Mouse (Mus musculus): ENCODE results near the gene Rfng. TPM values are rescaled to one million over a fixed set of nuclear protein-coding genes. Genes with fewer than 3 reads are reported as not detected.
"Not testable (repeated sequence)": the region's sequence is repeated elsewhere in the genome, so short reads cannot be mapped to it uniquely, and the experiment has no call there.

Rfng gene
- total RNA-seq, 2 experiments from 2014 or later: 57.1 to 59.9 TPM

DNA sequence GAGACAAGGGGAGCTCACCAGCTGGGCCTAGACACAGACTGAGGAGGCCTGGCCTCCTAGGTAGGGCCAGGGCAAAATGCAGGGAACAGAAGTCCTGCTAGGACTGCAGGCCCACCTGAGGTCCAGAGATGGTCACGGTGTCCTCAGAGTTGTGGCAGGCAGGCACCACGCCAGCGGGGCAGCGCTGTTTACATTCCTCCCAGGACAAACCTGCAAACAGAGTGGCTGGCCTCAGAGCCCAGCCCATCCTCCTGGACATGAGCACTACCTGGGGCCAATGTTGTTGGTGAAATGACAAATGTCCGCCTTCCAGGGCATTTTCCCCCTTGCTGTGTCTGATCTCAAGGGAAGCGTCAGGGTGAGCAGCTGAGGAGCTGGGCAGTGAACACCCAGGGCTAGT is 33.4 kb upstream of the Rfng start:
- DNase-seq (ENCODE audit: low spot score in 2 of 2): no peak

DNA sequence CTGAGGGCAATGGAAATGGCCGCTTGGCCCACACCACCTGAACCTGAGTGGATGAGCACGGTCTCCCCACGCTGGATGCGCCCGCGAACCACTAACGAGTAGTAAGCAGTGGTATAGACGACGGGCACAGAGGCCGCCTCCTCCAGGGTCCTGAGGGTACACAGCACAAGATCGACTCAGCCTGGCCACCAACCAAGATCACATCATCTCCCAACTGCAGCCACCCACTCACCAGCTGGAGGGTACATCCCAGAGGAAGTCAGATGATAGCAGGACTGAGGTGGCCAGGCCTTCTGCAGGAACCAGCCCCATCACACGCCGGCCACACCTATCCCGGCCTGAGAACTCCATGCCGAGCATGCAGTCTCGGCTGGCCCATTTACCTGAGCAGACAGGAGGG is 28.1 kb upstream of the Rfng start:
- peak in 1 of 2 experiments; percentile 60 for DNase-seq (ENCODE audit: low spot score in 2 of 2)

DNA sequence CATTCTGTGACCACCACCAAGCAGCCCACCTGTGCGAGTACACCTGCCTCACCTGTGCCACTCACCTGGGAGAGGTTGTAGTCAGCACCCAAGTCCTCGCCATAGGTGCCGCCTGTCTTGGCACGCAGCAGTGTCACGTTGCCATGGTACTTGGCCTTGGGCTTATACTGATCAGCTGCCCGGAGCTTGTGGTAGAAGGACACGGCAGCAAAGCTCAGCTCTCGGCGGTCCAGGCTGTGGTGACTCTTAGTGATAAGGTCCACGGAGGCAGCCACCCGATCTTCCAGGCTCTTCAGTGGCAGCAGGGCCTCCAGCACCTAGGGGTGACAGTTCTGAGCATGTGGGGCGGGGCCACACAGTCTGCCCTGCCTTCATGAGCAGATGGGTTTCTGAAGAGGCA is 24.0 kb upstream of the Rfng start:
- DNase-seq (ENCODE audit: low spot score in 2 of 2): no peak

DNA sequence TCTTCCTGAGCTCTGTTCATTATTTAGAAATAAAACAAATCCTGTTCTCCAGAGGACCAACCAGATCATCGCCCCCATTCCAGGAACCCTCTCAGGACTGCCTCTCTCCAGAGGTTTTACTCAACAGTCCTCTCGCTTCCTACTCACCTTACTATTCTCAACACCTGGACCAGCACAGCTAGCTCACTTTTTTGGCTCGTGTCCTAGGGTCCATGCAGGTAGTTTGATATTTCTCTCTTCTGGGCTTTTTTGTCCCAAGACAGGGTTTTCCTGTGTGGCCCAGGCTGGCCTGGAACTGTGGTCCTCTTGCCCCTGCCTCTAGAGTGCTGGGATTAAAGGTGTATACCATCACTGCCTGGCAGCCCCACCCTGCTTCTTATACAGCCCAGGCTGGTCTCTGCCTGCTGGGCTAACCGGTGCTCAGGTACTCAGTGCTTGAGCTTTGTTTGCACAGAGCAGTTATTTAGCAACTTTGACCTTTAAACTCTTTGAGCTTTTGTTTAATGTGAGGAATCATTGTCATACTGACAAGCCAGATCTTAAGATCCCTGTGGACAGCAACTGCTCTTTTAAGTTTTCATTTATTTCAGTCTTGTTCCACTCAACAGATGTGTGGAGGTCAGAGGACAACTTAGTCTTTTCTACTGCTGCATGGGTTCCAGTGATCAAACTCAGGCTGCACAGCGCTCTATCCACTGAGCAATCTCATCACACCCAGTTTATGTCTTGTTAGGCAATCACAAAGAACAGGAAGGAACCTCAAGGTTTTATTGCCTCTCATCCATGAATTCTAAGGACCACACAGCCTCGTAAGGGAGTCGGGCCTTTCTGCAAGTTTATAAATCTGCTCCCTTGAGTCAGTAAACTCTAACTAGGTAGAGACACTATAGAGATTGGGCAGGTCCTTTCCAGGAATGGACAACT is 21.6 kb upstream of the Rfng start:
- DNase-seq (ENCODE audit: low spot score in 2 of 2): no peak

DNA sequence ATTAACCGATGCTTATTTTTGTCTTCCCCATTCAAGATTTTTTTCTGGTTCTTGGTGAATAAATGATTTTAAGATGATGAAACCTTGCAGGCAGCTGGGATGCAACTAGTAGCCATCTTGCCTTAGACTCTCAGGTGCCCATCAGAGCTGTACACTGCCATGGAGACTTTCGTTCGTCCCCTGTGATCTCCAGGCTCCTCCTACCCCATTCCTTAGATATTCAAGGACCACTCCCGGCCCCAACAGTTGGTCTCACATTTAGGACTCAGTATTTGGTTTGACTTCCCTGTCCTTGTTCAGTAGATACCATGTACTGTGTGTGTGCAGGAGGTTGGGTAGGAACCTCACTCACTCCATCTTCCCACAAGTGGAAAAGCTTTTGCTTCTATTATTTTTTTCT is 20.8 kb upstream of the Rfng start:
- DNase-seq (ENCODE audit: low spot score in 2 of 2): no peak

DNA sequence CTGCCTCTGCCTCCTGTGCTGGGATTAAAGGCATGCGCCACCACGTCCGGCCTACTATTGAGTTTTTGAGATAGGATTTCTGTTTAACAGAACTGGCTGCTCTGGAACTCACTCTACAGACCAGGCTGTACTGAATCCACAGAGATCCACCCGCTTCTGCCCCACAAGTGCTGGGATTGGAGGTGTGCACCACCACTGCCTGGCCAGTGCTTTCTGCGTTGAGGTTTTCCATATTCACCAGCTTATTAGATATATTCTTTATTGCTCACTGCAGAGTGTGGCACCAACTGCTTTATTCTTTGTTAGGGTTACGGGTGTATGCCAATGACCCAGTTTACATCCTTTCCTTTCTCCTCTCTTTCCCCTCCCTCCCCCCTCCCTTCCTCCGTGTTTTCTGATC is 20.3 kb upstream of the Rfng start:
- no peak for DNase-seq (ENCODE audit: low spot score in 2 of 2)

DNA sequence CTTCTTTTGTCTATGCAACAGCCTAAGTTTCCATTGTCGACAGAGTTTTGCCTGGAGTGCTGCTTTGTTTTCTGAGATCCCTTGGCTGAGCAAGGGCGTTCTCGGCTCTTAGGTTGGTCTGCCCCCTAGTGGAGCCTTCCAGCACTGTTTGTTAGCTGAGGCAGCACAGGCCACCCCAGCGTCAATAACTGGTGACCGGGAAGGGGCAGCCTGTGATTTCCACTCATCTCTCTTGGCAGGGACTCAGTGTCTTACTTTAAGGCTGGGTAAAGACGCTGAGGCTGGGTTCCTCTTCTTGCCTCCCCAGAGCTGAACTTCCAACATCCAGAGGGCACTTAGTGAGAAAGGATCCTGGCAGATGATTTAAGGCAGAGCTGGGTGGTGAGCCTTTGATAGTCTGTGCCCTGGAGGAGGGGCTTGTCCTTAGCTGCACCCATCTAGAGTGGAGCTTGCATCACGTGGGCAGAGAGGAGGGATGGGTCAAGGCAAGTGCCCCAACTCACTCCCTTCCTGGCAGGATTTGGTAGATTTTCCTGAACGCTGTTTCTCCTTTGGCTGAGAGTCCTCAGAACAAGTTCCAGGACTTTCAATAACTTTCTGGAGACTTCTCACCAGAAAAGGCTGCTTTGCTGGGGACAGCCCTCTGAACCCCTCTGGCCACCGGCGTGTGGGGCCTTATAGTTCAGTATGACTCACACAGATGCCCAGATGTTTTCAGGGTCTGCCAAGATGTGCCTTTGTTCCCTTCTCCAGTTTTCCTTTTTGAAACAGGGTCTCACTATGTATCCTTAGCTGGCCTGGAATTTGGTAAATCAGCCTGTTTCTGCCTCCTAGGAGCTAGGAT is 16.3 kb upstream of the Rfng start:
- peak; percentile 73 to 90 for DNase-seq (ENCODE audit: low spot score in 2 of 2)

DNA sequence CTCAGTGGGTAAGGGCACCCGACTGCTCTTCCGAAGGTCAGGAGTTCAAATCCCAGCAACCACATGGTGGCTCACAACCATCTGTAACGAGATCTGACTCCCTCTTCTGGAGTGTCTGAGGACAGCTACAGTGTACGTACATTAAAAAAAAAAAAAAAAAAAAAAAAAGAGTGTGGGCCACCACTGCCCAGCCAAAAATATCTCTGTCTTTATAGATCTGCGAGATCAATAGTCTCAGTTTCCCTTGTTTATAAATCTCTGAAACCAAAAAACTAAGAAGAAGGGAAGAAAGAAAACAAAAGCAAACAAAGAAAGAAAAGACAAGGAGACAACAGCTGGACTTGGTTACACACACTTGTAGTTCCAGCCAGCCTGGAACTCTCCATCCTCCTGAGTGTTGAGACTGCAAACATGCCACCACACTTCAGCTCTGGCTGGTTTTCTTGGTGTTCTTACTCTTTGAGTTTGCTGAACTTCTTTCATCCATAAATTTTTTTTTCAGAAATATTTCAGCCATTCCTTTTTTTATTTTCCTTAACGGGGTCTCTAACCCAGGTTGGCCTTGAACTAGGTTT is 15.4 kb upstream of the Rfng start:
- DNase-seq (ENCODE audit: low spot score in 2 of 2): no peak

DNA sequence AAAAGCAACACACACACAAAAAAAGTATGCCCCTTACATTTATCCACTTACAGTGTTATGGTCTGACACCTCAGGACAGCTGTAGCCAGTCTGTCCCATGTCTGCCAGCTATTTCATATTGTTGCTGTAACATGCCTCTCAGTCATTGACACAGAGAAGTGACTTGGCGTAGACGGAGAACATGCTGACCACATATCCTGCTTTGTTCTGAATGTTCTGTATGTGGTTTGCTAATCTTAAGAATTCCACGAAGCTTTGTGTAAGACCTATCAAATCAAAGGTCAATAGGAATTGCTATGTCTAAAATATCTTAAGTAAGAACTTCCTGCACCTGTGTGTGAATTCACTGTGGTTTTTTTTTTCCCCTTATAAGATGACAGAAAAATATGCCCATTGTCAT is 14.2 kb upstream of the Rfng start:
- no peak for DNase-seq (ENCODE audit: low spot score in 2 of 2)

DNA sequence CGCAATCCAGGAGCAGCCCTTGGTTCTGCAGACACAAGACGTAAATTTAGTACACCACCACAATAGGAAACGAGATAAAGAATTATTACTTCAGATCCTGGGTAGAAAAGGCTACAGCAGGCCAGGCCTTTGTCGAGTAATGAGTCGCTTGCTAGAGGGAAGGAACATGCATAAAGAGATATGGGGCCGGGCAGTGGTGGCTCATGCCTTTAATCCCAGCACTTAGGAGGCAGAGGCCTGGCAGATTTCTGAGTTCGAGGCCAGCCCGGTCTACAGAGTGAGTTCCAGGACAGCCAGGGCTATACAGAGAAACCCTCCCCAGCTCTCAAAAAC is 12.6 kb upstream of the Rfng start:
- DNase-seq (ENCODE audit: low spot score in 2 of 2): no peak

DNA sequence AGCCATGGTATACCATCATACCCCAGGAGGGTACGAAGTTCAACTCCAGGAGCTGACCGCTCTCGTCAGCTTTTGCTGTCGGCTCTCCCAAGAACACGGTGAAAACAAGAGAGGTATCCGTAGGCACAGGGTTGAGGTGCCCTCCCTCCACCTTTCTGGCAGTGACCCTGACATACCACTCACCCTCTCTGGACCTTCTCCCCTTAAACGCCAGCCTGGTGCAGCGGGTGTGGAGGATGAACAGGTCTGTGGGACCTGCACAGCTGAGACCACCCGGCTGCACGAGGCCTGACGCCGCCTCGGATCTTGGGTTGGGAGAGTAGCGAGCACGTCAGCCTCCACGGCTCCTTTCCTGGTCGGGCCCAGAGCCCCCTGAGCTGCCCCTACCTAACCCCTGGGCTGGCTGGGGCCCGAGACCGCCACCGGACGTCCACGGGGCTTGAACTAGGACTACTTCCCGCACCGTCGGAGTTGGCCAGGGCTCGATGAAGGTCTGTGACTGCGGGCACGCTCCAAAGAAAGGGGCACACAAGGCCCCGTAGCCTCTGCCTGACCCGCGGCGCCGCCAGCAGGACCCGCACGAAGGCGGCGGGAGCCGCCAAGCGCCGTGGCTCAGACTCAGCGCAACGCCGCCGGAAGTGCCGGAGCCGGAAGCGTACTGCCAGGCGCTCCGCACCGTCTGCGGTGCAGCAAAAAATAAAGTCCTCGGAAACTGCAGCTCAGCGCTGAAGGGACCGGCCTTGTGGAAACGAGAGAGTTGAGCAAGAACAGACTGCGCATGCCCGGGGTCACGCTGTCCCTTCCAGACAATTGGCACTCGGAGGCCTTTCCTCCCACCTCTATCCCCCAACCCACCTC is 12.0 kb upstream of the Rfng start, which contains the start of gene Dus1l:
Gene Dus1l, minus strand, starts transcription at position 648 of the 858 bp plus-strand sequence.
- peak; percentile 94 to 98 for DNase-seq (ENCODE audit: low spot score in 2 of 2)

DNA sequence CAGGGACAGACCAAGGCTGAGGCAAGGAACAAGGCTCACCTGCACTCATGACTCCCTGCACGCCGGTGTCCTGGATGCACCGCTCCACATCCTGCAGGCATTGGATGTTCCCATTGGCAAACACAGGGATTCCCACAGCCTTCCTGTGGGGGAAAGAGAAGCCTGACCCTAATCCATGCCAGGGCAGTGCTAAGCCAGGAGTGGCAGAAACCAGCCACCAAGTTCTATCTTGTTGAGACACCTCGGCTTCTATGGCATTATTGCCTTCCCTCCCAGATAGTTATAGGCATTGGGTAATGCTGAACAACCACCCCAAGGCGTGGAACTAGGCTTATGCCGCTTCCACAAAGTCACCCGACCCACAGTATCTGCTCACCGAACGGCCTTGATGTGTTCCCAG is 8.6 kb upstream of the Rfng start:
- DNase-seq (ENCODE audit: low spot score in 2 of 2): no peak

DNA sequence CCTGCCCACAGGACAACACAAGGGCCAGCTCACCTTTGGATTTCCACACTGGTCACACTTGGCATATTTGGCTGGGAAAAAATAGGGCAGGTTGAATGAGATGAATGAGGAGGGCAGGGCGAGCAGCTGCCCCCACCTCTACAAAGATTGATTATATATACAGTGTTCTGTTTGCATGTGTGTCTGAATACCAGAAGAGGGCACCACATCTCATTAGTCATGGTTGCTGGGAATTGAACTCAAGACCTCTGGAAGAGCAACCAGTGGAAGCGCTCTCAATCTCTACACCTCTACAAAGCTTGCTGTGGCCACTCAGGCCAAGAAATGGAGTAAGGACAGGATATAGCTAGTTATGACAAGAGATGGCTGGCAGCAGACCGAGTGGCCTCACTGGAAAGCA is 5.8 kb upstream of the Rfng start:
- DNase-seq (ENCODE audit: low spot score in 2 of 2): no peak

DNA sequence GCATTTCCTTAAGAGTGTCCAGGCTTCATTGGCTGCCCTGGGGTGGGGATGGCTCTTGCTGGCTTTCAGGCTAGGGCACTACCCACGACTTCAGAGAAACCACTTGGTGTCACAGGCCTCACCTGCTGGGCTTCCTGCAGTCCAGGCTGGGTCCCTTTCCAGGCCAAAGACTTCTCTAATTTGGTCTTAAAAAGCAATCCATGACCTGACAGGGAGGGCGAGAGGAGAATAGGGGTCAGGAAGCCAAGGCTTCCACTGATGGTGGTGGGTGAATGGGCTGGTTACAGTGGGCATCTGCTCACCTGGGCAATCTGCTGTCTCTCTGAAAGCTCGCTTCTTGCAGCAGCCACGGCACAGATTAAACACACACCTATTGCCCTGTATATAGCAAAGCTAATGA is 5.3 kb upstream of the Rfng start:
- no peak for DNase-seq (ENCODE audit: low spot score in 2 of 2)

DNA sequence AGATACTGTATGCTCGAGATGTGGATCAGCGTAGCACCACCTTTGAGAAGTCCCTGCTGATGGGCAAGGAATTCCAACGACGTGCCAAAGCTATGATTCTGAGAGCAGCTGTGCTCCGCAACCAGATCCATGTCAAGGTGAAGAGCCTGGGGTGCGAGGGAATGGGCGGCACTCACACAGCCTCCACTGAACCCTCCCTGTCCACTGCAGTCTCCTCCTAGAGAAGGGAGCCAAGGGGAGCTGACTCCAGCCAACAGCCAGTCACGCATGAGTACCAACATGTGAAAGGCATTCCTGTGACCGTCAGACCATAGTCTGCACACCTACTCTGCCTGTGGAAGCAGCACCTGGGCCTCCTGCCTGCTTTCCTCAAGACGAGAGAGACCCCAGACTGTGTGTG is 4.5 kb upstream of the Rfng start:
- DNase-seq (ENCODE audit: low spot score in 2 of 2): not testable (repeated sequence)

DNA sequence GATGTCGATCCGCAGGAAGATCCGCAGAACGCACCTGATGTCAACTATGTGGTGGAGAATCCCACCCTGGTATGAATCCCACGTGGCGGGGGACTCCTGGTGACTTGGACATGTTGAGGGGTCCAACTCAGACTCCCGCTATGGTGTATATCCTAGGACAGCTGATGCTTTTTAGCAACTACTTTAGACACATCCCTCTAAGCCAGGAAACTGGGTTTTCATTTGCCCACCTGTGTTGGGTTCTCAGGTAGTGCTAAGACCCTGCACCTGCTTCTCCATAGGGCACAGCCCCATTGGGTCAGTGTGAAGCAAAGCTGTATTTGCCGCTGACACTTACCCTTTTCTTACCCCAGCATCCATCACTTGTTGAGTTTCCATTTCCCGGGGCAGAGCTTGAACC is 1.1 kb upstream of the Rfng start:
- no peak for DNase-seq (ENCODE audit: low spot score in 2 of 2)

DNA sequence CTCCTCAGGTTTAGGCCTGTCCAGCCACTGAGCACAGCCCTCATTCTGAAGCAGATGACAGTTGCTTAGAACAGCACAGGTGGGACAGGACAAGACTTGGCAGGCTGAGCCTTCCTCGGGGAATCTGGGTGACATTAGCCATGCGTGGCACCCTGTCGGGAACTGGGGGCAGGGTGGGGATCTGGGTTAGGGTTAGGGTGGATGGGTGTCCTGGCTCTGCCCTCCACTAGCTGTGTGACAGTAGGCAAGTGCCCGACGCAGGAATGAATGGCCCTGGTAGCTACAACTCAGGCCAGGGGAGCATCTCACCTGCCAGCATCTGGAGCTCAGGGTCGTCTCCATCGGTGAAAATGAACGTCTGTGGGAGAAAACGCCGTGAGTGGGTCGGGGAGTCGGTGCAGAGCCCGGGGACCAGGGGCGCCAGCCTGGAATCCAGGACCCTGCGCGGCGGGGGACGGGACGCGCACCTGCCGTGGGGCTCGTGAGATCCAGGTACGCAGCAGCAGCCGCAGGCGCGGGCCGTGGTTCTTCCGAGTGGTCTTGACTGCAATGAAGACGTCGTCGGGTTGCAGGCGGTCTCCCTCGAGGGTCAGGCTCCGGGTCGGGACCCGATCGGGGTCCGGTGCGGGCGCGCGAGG is 462 bp downstream of the Rfng start:
- no peak for DNase-seq (ENCODE audit: low spot score in 2 of 2)

DNA sequence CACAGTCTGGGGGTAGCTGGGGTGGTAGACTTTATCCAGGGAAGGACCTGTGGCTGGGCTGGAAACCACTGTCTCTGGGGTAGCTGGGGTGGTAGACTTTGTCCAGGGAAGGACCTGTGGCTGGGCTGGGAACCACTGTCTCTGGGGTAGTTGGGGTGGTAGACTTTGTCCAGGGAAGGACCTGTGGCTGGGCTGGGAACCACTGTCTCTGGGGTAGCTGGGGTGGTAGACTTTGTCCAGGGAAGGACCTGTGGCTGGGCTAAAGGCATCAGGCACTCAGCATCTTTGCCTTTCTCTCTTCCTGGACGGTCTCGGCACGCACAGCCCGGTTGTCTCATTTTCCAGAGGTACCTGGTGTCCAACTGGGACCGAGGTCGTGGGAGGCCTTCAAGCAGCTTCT is 2.6 kb downstream of the Rfng start:
- DNase-seq (ENCODE audit: low spot score in 2 of 2): not testable (repeated sequence)

DNA sequence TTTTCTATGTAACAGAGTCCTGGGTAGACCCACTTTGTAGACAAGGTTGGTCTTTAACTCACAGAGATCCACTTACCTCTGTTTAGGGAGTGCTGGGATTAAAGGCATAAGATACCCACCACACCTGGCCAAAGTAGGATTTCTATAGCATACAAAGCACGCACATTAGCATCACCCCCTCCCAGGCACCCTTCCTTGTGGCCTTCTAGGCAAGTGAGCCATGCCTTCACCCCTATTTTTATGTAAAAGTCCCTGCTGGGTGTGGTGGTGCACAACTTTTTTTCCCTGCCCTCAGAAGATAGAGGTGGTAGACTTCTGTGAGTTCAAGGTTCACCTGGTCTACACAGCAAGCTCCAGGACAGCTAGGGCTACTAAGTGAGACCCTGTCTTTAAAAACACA is 4.1 kb downstream of the Rfng start:
- DNase-seq (ENCODE audit: low spot score in 2 of 2): no peak

DNA sequence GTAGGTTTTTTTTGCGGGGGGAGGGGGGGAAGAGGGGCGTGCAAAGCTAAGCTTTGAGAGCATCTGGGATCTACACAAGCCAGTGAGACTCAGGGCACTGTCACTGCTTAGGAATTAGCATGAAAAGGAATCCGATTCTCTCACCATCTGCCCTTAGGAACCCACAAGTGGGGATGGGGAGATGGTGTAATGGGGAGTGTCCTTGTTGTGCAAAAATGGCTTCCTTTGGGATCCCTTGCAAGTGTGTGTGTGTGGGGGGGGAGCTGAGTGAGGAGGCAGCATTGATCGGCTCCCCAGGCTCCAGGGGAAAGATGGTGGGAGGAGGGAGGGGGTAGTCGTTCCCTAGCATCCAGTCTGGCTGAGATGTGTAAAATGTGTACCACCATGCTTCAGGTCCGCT is 6.9 kb downstream of the Rfng start:
- DNase-seq (ENCODE audit: low spot score in 2 of 2): no peak
